Mouse (Mus musculus): ENCODE measurements at regions not wholly inside any gene's neighbourhood (a gene's known extent, or its start where the extent isn't known, plus 50 kb on each side); places are given as distances from the start of the nearest gene placed in this dataset.

DNA sequence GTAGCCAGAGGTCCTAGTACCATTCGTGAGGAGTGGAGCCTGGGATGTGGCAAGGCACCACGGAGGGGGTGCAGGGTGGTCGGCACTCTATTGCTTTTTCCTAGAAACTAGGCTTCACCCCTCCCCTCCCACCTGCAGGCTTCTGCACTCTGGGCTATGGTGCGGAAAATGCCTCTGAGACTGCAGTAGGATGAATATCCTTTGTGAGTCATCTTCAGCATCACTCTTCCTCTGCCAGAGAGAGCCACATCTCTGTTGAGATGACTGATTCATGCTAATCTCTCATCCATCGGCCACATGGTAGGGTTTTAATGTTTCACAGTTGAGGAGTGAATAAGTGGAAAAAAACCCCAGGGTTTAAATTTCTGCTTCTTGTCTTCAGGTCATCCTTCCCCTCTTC lies 309.6 kb upstream of the Arglu1 start:
- Histone ChIP-seq H3K4me1 (ENCODE audit: control insufficient read depth, insufficient read depth, low read length) (no peaks in the 10 kb centered on the region; the same call in 1 of the 2 replicates), H3K27ac (replicated peaks; ENCODE audit: low read depth, low read length) (no peak overlapping the region), H3K36me3 (ENCODE audit: control insufficient read depth, insufficient read depth, low read length) (no peaks in the 10 kb centered on the region), H3K4me2 (ENCODE audit: low read depth, severe bottlenecking) (no peak overlapping the region), H3K4me3 (ENCODE audit: low read depth, low read length) (no peak overlapping the region), H3K27me3 (ENCODE audit: control insufficient read depth, insufficient read depth, low read length) (no peaks in the 10 kb centered on the region), H3K9me3 (ENCODE audit: control insufficient read depth, low read length) (no peaks in the 10 kb centered on the region), H3K9ac (ENCODE audit: low read length) (no peak overlapping the region)
- ATAC-seq (ENCODE audit: insufficient number of reproducible peaks, low FRiP score, low TSS enrichment, low read depth) (no peak), DNase-seq (ENCODE audit: low spot score) (no peak)
- WGBS: 87% methylated on average over 5 of the region's 5 CpGs

DNA sequence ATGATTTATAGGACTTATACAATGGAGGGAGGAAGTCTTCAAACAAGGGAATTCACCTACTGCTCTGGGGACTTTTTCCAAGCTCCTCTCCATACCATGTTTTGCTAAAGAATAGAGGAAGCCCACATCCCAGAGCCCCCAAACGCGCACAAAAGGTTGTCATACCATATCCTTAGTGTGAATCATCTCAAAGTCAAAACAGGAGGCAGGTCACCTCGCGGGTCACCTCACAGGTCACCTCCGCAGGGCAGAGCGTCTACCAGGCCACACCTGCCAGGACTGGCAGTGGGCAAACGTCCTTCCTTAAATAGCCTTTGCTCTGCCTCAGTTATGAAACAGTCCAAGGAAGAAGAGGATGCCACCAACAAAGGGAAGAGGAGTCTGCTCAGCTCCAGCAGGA lies 307.3 kb upstream of the Arglu1 start:
- 79% methylated on average over 7 of the region's 7 CpGs for WGBS
- no peak overlapping the region for H3K4me3 ChIP-seq (ENCODE audit: low read depth, low read length)
- ATAC-seq (ENCODE audit: insufficient number of reproducible peaks, low FRiP score, low TSS enrichment, low read depth) (no peak), DNase-seq (ENCODE audit: low spot score) (no peak)
- no peak overlapping the region for H3K27ac ChIP-seq (replicated peaks; ENCODE audit: low read depth, low read length)
- no peak overlapping the region for H3K9ac ChIP-seq (ENCODE audit: low read length)
- no peaks in the 10 kb centered on the region for H3K36me3 ChIP-seq (ENCODE audit: control insufficient read depth, insufficient read depth, low read length)
- no peaks in the 10 kb centered on the region for H3K27me3 ChIP-seq (ENCODE audit: control insufficient read depth, insufficient read depth, low read length)
- H3K4me1 ChIP-seq (ENCODE audit: control insufficient read depth, insufficient read depth, low read length): peaks cover 10% of the 10 kb centered on the region
- no peak overlapping the region for H3K4me2 ChIP-seq (ENCODE audit: low read depth, severe bottlenecking)
- no peaks in the 10 kb centered on the region for H3K9me3 ChIP-seq (ENCODE audit: control insufficient read depth, low read length)

DNA sequence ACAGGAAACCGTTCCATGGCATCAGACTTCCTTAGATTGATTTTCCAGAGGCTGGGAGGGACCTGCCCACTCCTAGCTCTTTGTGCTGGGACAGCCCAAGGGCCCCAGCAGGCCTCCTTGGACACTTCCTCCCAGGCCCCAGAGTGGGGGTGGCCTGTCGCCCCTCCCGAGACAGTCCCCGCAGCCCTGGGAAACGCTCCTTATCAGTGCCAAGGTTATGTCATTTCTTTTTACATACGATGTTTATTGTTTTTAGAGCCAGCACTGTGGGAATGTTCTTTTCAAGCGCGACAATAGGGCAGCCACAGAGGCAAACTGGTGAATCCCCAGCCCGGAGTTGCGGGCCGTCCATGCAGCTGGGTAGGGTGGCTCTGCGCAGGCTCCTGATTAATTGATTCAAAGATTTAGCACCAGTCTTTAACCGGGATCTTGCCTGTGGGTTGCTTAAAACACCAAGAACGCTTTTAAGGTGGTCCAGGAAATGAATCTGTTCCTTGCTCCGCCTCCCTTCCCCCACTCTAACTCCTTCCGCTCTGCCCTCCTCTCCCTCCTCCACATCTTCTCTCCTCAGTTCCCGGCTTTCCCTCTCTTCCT lies 304.4 kb upstream of the Arglu1 start:
- 0 out of 2 replicates have a peak overlapping the region, but pooled peaks have one; percentile 21 for H3K27ac ChIP-seq (replicated peaks; ENCODE audit: low read depth, low read length)

DNA sequence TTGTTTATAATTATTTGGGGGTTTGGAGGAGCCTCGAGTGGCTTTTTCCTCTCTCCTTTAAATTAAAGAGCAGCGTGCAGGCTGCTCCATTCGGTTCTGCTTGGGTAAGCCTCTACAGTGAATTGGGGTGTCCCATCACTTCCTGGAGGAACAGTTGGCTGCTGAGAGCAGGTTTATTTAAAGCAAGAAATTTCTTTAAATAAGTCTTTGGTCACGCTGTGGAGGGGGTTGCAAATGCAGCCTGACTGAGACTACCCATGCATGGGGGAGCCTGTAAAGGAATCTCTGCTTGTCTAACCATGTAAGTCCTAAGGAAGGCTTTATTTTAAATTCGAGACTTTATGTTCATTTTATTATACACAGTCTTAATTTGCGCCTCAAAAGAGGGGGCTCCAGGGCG lies 303.7 kb upstream of the Arglu1 start:
- DNase-seq (ENCODE audit: low spot score) (peak; percentile 31), ATAC-seq (ENCODE audit: insufficient number of reproducible peaks, low FRiP score, low TSS enrichment, low read depth) (no peak)
- Histone ChIP-seq H3K4me2 (ENCODE audit: low read depth, severe bottlenecking) (no peak overlapping the region; the same call in 1 of the 2 replicates), H3K36me3 (ENCODE audit: control insufficient read depth, insufficient read depth, low read length) (no peaks in the 10 kb centered on the region), H3K4me3 (ENCODE audit: low read depth, low read length) (no peak overlapping the region), H3K9me3 (ENCODE audit: control insufficient read depth, low read length) (no peaks in the 10 kb centered on the region), H3K9ac (ENCODE audit: low read length) (no peak overlapping the region), H3K27ac (replicated peaks; ENCODE audit: low read depth, low read length) (peak overlapping the region; percentile 51; the same call in 1 of the 2 replicates), H3K4me1 (ENCODE audit: control insufficient read depth, insufficient read depth, low read length) (peaks cover 25% of the 10 kb centered on the region), H3K27me3 (ENCODE audit: control insufficient read depth, insufficient read depth, low read length) (no peaks in the 10 kb centered on the region)
- 28% methylated on average over 7 of the region's 7 CpGs for WGBS

More for the DNA sequence above, 304.4 kb upstream of the Arglu1 start:
- no peaks in the 10 kb centered on the region for H3K9me3 ChIP-seq (ENCODE audit: control insufficient read depth, low read length)
- DNase-seq (ENCODE audit: low spot score) (peak; percentile 63), ATAC-seq (ENCODE audit: insufficient number of reproducible peaks, low FRiP score, low TSS enrichment, low read depth) (peak; percentile 52)
- no peaks in the 10 kb centered on the region for H3K36me3 ChIP-seq (ENCODE audit: control insufficient read depth, insufficient read depth, low read length)
- peak overlapping the region; percentile 52 for H3K9ac ChIP-seq (ENCODE audit: low read length)
- H3K4me2 ChIP-seq (ENCODE audit: low read depth, severe bottlenecking): peak overlapping the region; percentile 58
- H3K27me3 ChIP-seq (ENCODE audit: control insufficient read depth, insufficient read depth, low read length): no peaks in the 10 kb centered on the region
- WGBS: 1% methylated on average over 17 of the region's 17 CpGs
- peak overlapping the region; percentile 28 for H3K4me3 ChIP-seq (ENCODE audit: low read depth, low read length)
- H3K4me1 ChIP-seq (ENCODE audit: control insufficient read depth, insufficient read depth, low read length): peaks cover 25% of the 10 kb centered on the region

DNA sequence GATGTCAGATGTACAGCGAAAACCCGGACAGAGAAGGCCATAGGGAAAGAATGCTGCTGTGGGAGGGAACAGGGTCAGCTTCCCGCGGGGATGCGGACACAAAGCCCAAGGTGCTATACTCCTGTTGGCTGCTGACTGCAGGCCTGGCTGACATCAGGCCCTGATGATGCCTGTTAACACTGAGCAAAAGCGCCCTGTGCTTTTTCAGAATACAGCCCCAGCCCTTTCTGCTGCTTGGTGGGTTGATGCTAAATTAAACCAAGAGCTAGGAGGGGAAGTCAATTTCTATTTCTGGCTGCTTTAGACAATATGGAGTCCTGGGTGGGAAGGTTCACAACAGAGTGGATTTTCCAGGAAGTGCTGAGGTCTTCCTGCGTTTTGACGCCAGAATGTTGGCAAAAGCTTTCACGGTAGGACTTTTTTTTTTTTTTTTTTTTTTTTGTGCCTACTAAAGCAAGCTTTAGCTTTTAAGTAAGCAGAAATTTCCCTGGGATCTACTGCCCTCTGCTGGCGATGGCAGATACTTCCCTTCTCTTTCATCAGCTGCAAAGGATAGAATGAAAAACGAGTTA lies 302.2 kb upstream of the Arglu1 start:
- Histone ChIP-seq H3K9me3 (ENCODE audit: control insufficient read depth, low read length) (no peaks in the 10 kb centered on the region), H3K27me3 (ENCODE audit: control insufficient read depth, insufficient read depth, low read length) (no peaks in the 10 kb centered on the region), H3K4me1 (ENCODE audit: control insufficient read depth, insufficient read depth, low read length) (peaks cover 25% of the 10 kb centered on the region), H3K9ac (ENCODE audit: low read length) (no peak overlapping the region), H3K4me2 (ENCODE audit: low read depth, severe bottlenecking) (0 out of 2 replicates have a peak overlapping the region, but pooled peaks have one; percentile 5), H3K36me3 (ENCODE audit: control insufficient read depth, insufficient read depth, low read length) (no peaks in the 10 kb centered on the region), H3K27ac (replicated peaks; ENCODE audit: low read depth, low read length) (0 out of 2 replicates have a peak overlapping the region, but pooled peaks have one; percentile 26), H3K4me3 (ENCODE audit: low read depth, low read length) (no peak overlapping the region)
- DNase-seq (ENCODE audit: low spot score) (peak; percentile 93), ATAC-seq (ENCODE audit: insufficient number of reproducible peaks, low FRiP score, low TSS enrichment, low read depth) (peak; percentile 42; the same call in 1 of the 2 replicates)
- 10% methylated on average over 11 of the region's 11 CpGs for WGBS

DNA sequence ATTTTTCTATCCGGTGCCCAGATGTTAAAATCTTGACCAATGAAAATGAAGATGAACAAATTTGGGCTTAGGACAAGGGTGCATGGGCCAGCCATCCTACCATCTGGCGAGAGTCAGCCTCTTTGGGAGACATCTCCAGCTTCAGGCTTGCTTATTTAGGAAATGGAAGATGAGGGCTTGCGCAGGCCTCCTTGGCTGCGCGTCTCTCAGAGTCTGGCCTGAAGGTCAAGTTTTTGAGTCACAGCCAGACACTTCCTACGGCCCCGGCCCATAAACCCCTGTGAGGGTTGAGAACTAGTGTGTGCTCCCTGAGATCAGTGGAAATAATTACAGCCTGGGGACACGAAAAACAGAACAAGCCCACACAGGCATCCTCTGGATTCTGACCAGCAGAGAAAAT lies 300.7 kb upstream of the Arglu1 start:
- no peaks in the 10 kb centered on the region for H3K36me3 ChIP-seq (ENCODE audit: control insufficient read depth, insufficient read depth, low read length)
- ATAC-seq (ENCODE audit: insufficient number of reproducible peaks, low FRiP score, low TSS enrichment, low read depth): no peak
- no peaks in the 10 kb centered on the region for H3K27me3 ChIP-seq (ENCODE audit: control insufficient read depth, insufficient read depth, low read length)
- H3K4me1 ChIP-seq (ENCODE audit: control insufficient read depth, insufficient read depth, low read length): peaks cover 25% of the 10 kb centered on the region
- H3K9me3 ChIP-seq (ENCODE audit: control insufficient read depth, low read length): no peaks in the 10 kb centered on the region
- no peak overlapping the region for H3K4me3 ChIP-seq (ENCODE audit: low read depth, low read length)
- H3K27ac ChIP-seq (replicated peaks; ENCODE audit: low read depth, low read length): no peak overlapping the region
- no peak overlapping the region for H3K9ac ChIP-seq (ENCODE audit: low read length)
- H3K4me2 ChIP-seq (ENCODE audit: low read depth, severe bottlenecking): no peak overlapping the region
- no peak for DNase-seq (ENCODE audit: low spot score)
- 52% methylated on average over 8 of the region's 8 CpGs for WGBS

DNA sequence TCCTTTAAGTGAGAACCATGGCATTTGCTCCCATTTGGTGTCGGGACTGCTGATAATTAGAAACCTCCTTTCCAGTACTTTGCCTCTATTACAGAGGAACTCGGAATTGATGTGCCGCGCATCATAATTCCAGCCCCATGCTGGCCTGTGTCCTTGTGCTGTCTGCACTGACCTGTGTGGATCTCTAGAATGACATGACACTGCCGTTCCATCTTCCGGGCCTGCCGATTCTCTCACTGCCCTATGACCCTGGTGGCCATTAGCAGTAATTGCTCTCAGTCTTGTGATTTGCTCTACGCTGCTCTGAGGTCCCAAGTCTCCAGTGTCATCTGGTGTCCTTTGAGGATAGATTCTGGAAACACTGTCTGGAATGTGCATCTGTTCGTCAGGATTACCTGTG lies 295.7 kb upstream of the Arglu1 start:
- Histone ChIP-seq H3K4me3 (ENCODE audit: low read depth, low read length) (no peak overlapping the region), H3K27me3 (ENCODE audit: control insufficient read depth, insufficient read depth, low read length) (no peaks in the 10 kb centered on the region), H3K36me3 (ENCODE audit: control insufficient read depth, insufficient read depth, low read length) (no peaks in the 10 kb centered on the region), H3K4me2 (ENCODE audit: low read depth, severe bottlenecking) (no peak overlapping the region), H3K9ac (ENCODE audit: low read length) (no peak overlapping the region), H3K9me3 (ENCODE audit: control insufficient read depth, low read length) (no peaks in the 10 kb centered on the region), H3K27ac (replicated peaks; ENCODE audit: low read depth, low read length) (no peak overlapping the region), H3K4me1 (ENCODE audit: control insufficient read depth, insufficient read depth, low read length) (peaks cover 2% of the 10 kb centered on the region; the same call in 1 of the 2 replicates)
- DNase-seq (ENCODE audit: low spot score) (no peak), ATAC-seq (ENCODE audit: insufficient number of reproducible peaks, low FRiP score, low TSS enrichment, low read depth) (no peak)
- WGBS: 46% methylated on average over 9 of the region's 9 CpGs

DNA sequence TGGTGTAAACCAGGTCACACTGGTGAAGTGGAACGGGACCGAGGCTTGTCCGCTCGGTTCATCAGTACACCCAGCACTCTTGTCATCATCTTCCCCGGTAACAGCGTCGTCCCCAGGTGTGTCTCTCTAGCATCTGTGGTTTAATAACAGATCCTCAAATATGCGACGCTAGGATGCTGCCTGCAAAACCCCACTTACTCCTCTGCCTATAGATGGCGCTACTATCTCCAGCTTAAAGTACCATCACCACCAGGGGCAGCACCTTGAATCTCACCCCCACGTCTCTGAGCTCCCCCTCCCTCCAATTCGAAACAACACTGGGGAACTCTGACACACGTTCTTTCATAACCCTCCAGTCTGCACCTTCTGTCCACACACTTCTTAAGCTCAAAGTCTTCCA lies 295.1 kb upstream of the Arglu1 start:
- H3K4me1 ChIP-seq (ENCODE audit: control insufficient read depth, insufficient read depth, low read length): no peaks in the 10 kb centered on the region
- ATAC-seq (ENCODE audit: insufficient number of reproducible peaks, low FRiP score, low TSS enrichment, low read depth) (no peak), DNase-seq (ENCODE audit: low spot score) (no peak)
- H3K9me3 ChIP-seq (ENCODE audit: control insufficient read depth, low read length): no peaks in the 10 kb centered on the region
- H3K9ac ChIP-seq (ENCODE audit: low read length): no peak overlapping the region
- H3K27me3 ChIP-seq (ENCODE audit: control insufficient read depth, insufficient read depth, low read length): no peaks in the 10 kb centered on the region
- WGBS: 87% methylated on average over 13 of the region's 13 CpGs
- no peak overlapping the region for H3K4me3 ChIP-seq (ENCODE audit: low read depth, low read length)
- no peak overlapping the region for H3K27ac ChIP-seq (replicated peaks; ENCODE audit: low read depth, low read length)
- no peak overlapping the region for H3K4me2 ChIP-seq (ENCODE audit: low read depth, severe bottlenecking)
- no peaks in the 10 kb centered on the region for H3K36me3 ChIP-seq (ENCODE audit: control insufficient read depth, insufficient read depth, low read length)
